Mouse (Mus musculus): Measurements from ENCODE around the gene Pglyrp1.

Pglyrp1 gene

GRCm38 (mm10) chr7:18890848-18891247 lies 19.7 kb downstream of the Pglyrp1 start:
- no peak for DNase-seq

GRCm38 (mm10) chr7:18891872-18892599 lies 20.9 kb downstream of the Pglyrp1 start:
- peak; percentile 91 for DNase-seq

- DNase-seq: no peak
These were observed 21.9 kb downstream of the Pglyrp1 start for GRCm38 (mm10) chr7:18893009-18893408.

- peak; percentile 36 for DNase-seq
These were observed 22.7 kb downstream of the Pglyrp1 start for GRCm38 (mm10) chr7:18893651-18894430.

GRCm38 (mm10) chr7:18896536-18896935 lies 25.4 kb downstream of the Pglyrp1 start:
- peak; percentile 35 for DNase-seq

- no peak for DNase-seq
These were observed 29.4 kb downstream of the Pglyrp1 start for GRCm38 (mm10) chr7:18900513-18900912.

- DNase-seq: no peak
These were observed 31.4 kb downstream of the Pglyrp1 start for GRCm38 (mm10) chr7:18902486-18902885.

GRCm38 (mm10) chr7:18904971-18905370 lies 33.8 kb downstream of the Pglyrp1 start:
- DNase-seq: no peak

- DNase-seq: no peak
These were observed 38.7 kb downstream of the Pglyrp1 start for GRCm38 (mm10) chr7:18909797-18910196.

- DNase-seq: peak; percentile 96
These were observed 39.2 kb downstream of the Pglyrp1 start, which contains the start of gene Ccdc61 for GRCm38 (mm10) chr7:18910241-18910831. Ccdc61 (minus strand) TSS chr7:18910415.

- no peak for DNase-seq
These were observed 45.1 kb downstream of the Pglyrp1 start for GRCm38 (mm10) chr7:18916254-18916653.

GRCm38 (mm10) chr7:18917931-18918330 lies 46.8 kb downstream of the Pglyrp1 start:
- no peak for DNase-seq

GRCm38 (mm10) chr7:18921069-18921468 lies 49.9 kb downstream of the Pglyrp1 start:
- DNase-seq: peak; percentile 85

GRCm38 (mm10) chr7:18922807-18923206 lies 51.7 kb downstream of the Pglyrp1 start:
- DNase-seq: peak; percentile 88

- DNase-seq: peak; percentile 35
These were observed 52.1 kb downstream of the Pglyrp1 start for GRCm38 (mm10) chr7:18923267-18923666.

GRCm38 (mm10) chr7:18923711-18924191 lies 52.6 kb downstream of the Pglyrp1 start:
- DNase-seq: no peak

GRCm38 (mm10) chr7:18924321-18924720 lies 53.2 kb downstream of the Pglyrp1 start:
- no peak for DNase-seq

- peak; percentile 96 for DNase-seq
These were observed 54.2 kb downstream of the Pglyrp1 start, which contains the start of gene Nova2 for GRCm38 (mm10) chr7:18925162-18925938. Nova2 (plus strand) TSS chr7:18925888.

GRCm38 (mm10) chr7:18926041-18926790 lies 55.1 kb downstream of the Pglyrp1 start:
- peak; percentile 20 for DNase-seq

GRCm38 (mm10) chr7:18926911-18927310 lies 55.8 kb downstream of the Pglyrp1 start:
- no peak for DNase-seq

- DNase-seq: no peak
These were observed 56.6 kb downstream of the Pglyrp1 start for GRCm38 (mm10) chr7:18927759-18928158.
